Mouse (Mus musculus) kidney, postnatal 25 days (tissue): ENCODE measurements at regions not wholly inside any gene's neighbourhood (a gene's known extent, or its start where the extent isn't known, plus 50 kb on each side); places are given as distances from the start of the nearest gene placed in this dataset.
A peak's percentile ranks its signal among the peaks of the same experiment; 100 is the strongest.
"Not testable (repeated sequence)": the region's sequence is repeated elsewhere in the genome, so short reads cannot be mapped to it uniquely, and the experiment has no call there.

ENCODE experiments used
- DNase-seq, 2 experiments: peaks; one replicate each; pipeline ENCODE4 v3.0.0; 2021; ENCODE audit warnings: mixed read lengths in 2 of 2

GRCm38 (mm10) chr16:20854696-20855213, 120.4 kb upstream of the Thpo start:
- DNase-seq, result no peak

GRCm38 (mm10) chr16:20838151-20838550, 103.8 kb upstream of the Thpo start:
- DNase-seq, result no peak

GRCm38 (mm10) chr16:20836866-20837265, 102.6 kb upstream of the Thpo start:
- DNase-seq, result no peak

- DNase-seq, result not testable (repeated sequence)
Observed at GRCm38 (mm10) chr16:20833838-20834237, 99.5 kb upstream of the Thpo start.

GRCm38 (mm10) chr16:20833301-20833700, 99.0 kb upstream of the Thpo start:
- DNase-seq, result peak; percentile 48 to 68

GRCm38 (mm10) chr16:20829732-20830435, 95.6 kb upstream of the Thpo start:
- DNase-seq, result no peak

GRCm38 (mm10) chr16:20828996-20829731, 94.9 kb upstream of the Thpo start:
- DNase-seq, result no peak

GRCm38 (mm10) chr16:20824226-20824625, 89.9 kb upstream of the Thpo start:
- no peak for DNase-seq

- no peak for DNase-seq
Observed at GRCm38 (mm10) chr16:20820939-20821338, 86.6 kb upstream of the Thpo start.

GRCm38 (mm10) chr16:20819568-20819967, 85.3 kb upstream of the Thpo start:
- DNase-seq, result no peak

GRCm38 (mm10) chr16:20818711-20819189, 84.4 kb upstream of the Thpo start:
- no peak for DNase-seq

GRCm38 (mm10) chr16:20814976-20815375, 80.7 kb upstream of the Thpo start:
- no peak for DNase-seq

GRCm38 (mm10) chr16:20814240-20814639, 79.9 kb upstream of the Thpo start:
- no peak for DNase-seq

GRCm38 (mm10) chr16:20812025-20812424, 77.7 kb upstream of the Thpo start:
- DNase-seq, result not testable (repeated sequence)

GRCm38 (mm10) chr16:20810322-20810721, 76.0 kb upstream of the Thpo start:
- no peak for DNase-seq

- DNase-seq, result no peak
Observed at GRCm38 (mm10) chr16:20808263-20808662, 74.0 kb upstream of the Thpo start.

GRCm38 (mm10) chr16:20806739-20807138, 72.4 kb upstream of the Thpo start:
- DNase-seq, result no peak

- no peak for DNase-seq
Observed at GRCm38 (mm10) chr16:20805793-20806192, 71.5 kb upstream of the Thpo start.

GRCm38 (mm10) chr16:20805086-20805485, 70.8 kb upstream of the Thpo start:
- DNase-seq, result no peak

- peak; percentile 84 to 88 for DNase-seq
Observed at GRCm38 (mm10) chr16:20804601-20805017, 70.3 kb upstream of the Thpo start.

GRCm38 (mm10) chr16:20803278-20803930, 69.1 kb upstream of the Thpo start:
- DNase-seq, result no peak

- no peak for DNase-seq
Observed at GRCm38 (mm10) chr16:20802724-20803123, 68.4 kb upstream of the Thpo start.

- DNase-seq, result no peak
Observed at GRCm38 (mm10) chr16:20800038-20800437, 65.7 kb upstream of the Thpo start.
